Mouse (Mus musculus) megakaryocyte, embryonic 14.5 days (primary cell): ENCODE data around the gene Rpl11. TPM values are rescaled to one million over a fixed set of nuclear protein-coding genes. Genes with fewer than 3 reads are reported as not detected.
"Not testable (repeated sequence)": the region's sequence is repeated elsewhere in the genome, so short reads cannot be mapped to it uniquely, and the experiment has no call there.

ENCODE experiments used
- H3K27me3 ChIP-seq: replicated peaks from 2 replicates; pipeline ENCODE3; 2012; ENCODE audit warnings: inconsistent platforms
- H3K36me3 ChIP-seq: replicated peaks from 2 replicates; pipeline ENCODE3; 2012; ENCODE audit warnings: low read length, inconsistent platforms, mixed read lengths
- H3K4me1 ChIP-seq: 2 replicates; pipeline ENCODE4 v1.6.1; 2012; ENCODE audit warnings: inconsistent platforms
- H3K4me3 ChIP-seq: replicated peaks from 2 replicates; pipeline ENCODE3; 2012; ENCODE audit warnings: moderate library complexity, mild to moderate bottlenecking, inconsistent platforms
- H3K9me3 ChIP-seq: 2 replicates; pipeline ENCODE4 v1.6.1; 2012; ENCODE audit warnings: inconsistent platforms
- FLI1 ChIP-seq: IDR thresholded peaks from 2 replicates; pipeline ENCODE4 v1.6.1; 2012; ENCODE audit warnings: low read length, inconsistent platforms, mixed read lengths
- GATA1 ChIP-seq: IDR thresholded peaks from 3 replicates; pipeline ENCODE4 v1.6.1; 2012; ENCODE audit warnings: mixed read lengths, low read length, inconsistent platforms, borderline replicate concordance
- polyA plus RNA-seq: library from polyadenylated mRNA; stranded (reverse); fragments of >175 nt; gene quantifications from 2 replicates; pipeline ENCODE4 v1.2.3, GENCODE M21; 2012; ENCODE audit warnings: low replicate concordance; ENCODE audit not compliant: insufficient read depth

Gene Rpl11
- polyA plus RNA-seq, 1 experiment = 1,524 TPM

DNA sequence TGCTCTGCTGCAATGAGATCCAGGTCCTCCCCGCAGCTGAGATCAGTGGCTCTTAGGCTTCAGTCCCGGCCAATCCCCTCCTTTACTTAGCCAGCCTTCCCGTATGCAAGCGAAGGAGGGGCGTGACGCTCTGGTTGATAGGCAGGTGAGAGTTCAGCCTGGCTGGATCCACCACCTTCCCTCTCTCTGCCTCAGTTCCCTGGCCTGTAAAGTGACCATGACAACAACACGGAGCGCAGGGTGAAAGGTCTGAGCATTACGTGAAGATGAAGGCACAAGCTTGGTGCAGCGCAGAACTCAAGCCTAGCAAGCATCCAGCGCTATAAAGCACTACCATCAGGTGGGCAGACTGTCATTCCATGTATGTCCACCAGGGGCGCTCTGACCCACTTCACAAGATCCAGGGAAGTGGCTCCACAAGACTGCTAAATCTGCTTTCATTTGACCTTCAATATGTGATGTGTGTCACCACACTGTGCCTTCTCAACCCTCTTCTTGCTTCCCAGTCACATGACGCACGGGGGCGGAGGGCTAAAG is 18.0 kb upstream of the Rpl11 start:
- H3K27me3 ChIP-seq = peaks cover 68% of the 10 kb centered on the region
- H3K4me3 ChIP-seq = peak overlapping the region; percentile 48

DNA sequence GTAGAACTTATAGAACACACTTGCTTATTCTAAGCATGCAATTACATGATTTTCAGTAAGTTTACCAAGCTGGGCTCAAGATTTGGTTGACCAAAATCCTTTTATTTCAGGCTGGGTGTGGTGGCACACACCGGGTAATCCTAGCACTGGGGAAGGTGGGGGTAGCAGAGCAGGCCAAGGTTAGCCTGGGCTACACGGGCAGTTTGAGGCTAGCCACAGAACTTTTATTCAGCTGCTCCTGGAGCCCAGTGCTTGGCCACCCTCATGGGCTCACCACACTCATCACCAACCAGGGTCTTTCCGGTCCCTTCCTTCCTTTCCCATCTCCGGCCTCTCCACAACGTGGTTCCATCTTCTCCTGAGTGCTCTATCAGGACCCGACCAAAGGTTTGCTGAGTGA is 17.4 kb upstream of the Rpl11 start:
- Histone ChIP-seq H3K4me1 (peaks cover 26% of the 10 kb centered on the region), H3K36me3 (no peaks in the 10 kb centered on the region), H3K27me3 (peaks cover 66% of the 10 kb centered on the region), H3K9me3 (peaks cover 3% of the 10 kb centered on the region), H3K4me3 (no peak overlapping the region)
- no peak for TF ChIP-seq FLI1
- no peak for TF ChIP-seq GATA1

More for the DNA sequence above, 18.0 kb upstream of the Rpl11 start:
- no peak for TF ChIP-seq FLI1
- Histone ChIP-seq H3K4me1 (peaks cover 26% of the 10 kb centered on the region), H3K9me3 (peaks cover 5% of the 10 kb centered on the region), H3K36me3 (no peaks in the 10 kb centered on the region)

DNA sequence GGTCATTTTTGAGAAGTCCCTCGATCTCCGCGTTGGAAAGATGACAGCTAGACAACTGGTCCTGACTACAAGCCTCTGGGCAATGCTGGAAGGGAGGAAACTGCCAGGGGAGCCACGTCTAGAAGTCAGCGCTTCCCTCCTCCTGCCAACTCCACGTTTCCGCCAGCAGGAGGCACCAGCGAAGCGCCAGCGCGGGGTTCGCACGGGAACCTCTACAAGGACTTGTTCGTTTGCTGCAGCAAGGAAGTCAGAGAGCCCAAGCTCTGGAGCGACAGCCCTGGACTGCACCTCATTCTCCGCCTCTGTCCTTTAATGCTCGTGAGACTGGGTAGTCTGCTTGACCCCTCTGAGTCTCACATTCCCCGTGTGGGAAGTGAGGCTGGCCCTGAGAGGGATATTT is 16.7 kb upstream of the Rpl11 start:
- peaks cover 65% of the 10 kb centered on the region for H3K27me3 ChIP-seq
- no peaks in the 10 kb centered on the region for H3K9me3 ChIP-seq
- no peak overlapping the region for H3K4me3 ChIP-seq
- H3K36me3 ChIP-seq = no peaks in the 10 kb centered on the region
- TF ChIP-seq FLI1 (no peak), GATA1 (no peak)
- peaks cover 26% of the 10 kb centered on the region for H3K4me1 ChIP-seq

DNA sequence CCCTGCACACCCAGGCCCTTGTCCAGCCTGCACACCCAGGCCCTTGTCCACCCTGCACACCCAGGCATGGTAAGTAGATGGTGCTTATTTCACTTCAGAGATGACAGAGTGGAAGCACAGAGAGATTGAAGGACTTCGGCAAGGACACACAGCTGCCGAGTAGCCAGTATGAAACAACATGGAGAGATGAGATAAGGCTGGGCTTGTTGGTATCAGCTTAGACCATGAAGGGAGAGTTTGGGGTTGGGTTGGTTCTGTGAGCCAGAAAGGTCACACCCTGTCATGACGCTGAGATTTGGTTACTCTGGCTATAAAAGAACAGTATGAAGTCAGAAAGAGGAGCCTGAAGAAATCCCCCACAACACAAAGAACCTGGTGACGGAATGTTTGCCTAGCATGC is 16.1 kb upstream of the Rpl11 start:
- H3K9me3 ChIP-seq = no peaks in the 10 kb centered on the region
- peaks cover 26% of the 10 kb centered on the region for H3K4me1 ChIP-seq
- peaks cover 65% of the 10 kb centered on the region for H3K27me3 ChIP-seq
- TF ChIP-seq FLI1 (no peak), GATA1 (no peak)
- no peaks in the 10 kb centered on the region for H3K36me3 ChIP-seq
- H3K4me3 ChIP-seq = no peak overlapping the region

DNA sequence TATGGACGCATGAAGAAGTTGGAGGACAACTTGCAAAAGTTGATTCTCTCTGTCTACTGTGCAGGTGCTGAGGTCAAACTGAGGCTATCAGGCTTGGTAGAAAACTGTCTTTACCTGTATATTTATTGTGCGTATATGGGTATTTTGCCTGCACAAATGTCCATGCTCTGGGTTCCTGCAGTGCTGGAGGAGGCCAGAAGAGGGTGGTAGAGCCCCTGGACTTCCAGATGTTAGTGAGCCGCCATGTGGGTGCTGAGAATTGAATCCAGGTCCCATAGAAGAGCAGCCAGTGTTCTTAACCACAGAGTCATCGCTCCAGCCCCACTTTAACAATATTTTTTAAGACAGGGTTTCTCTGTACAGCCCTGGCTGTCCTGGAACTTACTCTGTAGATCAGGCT is 9.9 kb upstream of the Rpl11 start:
- Histone ChIP-seq H3K9me3 (peaks cover 4% of the 10 kb centered on the region), H3K4me1 (no peaks in the 10 kb centered on the region), H3K36me3 (no peaks in the 10 kb centered on the region), H3K4me3 (no peak overlapping the region), H3K27me3 (peaks cover 40% of the 10 kb centered on the region)
- no peak for TF ChIP-seq FLI1
- no peak for TF ChIP-seq GATA1

DNA sequence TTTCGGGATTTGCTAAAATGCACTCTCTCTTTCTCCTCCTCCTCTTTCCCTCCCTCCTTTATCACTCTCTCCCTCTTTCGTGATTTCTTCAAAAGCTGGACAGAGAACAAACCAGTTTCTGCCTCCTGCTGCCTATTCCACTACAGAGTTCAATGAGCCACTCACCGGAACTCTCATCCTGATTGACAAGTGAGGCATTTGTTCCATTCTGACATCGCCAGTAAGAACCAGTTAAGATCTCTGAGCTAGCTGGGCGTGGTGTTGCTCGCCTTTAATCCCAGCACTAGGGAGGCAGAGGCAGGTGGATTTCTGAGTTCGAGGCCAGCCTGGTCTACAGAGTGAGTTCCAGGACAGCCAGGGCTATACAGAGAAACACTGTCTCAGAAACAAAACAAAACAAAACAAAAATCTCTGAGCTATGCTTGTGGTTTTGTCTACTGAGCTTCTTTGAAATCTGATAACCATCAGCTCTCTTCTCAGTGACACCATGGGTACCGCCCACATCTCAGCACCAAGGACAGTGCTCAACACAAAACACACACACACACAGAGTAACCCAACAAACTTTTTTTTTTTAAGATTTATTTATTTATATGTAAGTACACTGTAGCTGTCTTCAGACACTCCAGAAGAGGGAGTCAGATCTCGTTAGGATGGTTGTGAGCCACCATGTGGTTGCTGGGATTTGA is 6.7 kb upstream of the Rpl11 start:
- H3K36me3 ChIP-seq, H3K4me3 ChIP-seq, H3K9me3 ChIP-seq, H3K4me1 ChIP-seq: not testable (repeated sequence)
- peaks cover 30% of the 10 kb centered on the region for H3K27me3 ChIP-seq

DNA sequence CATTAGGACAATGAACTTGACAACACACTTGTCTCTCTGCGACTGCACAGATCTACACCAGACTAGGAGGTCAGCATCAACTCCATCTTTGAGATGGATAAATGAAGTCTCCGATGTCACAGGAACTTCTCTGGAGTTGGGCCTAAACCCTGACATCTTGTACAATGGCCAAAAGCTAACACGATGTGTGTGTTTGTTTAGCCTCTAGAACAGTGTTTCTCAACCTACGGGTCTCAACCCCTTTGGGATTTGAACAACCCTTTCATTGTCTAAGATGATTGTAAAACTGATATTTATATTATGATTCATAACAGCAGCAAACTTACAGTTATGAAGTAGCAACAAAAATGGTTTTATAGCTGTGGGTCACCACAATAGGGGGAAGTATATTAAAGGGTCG is 4.7 kb upstream of the Rpl11 start:
- TF ChIP-seq FLI1 = no peak
- TF ChIP-seq GATA1 = no peak

DNA sequence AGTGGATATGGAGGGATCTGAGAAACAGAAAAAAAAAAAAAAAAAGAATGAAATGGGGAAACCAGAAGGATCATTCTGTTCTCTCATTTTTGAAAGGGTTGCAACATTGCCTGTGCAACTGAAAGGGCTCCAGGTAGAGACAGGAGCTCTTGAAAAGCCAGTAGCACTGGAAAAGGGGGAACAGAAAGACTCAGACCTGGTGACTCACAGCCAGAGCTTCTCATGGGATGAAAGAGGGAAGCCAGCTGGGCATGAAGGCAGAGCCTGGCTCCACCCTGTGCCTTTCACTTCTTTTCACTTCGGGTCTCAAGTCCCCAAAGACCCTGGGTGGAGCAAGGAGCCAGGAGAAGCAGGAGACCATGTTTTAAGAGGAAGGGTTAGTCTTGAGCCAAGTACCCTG is 2.8 kb upstream of the Rpl11 start:
- Histone ChIP-seq H3K27me3 (peaks cover 12% of the 10 kb centered on the region), H3K4me3 (no peak overlapping the region), H3K36me3 (peaks cover 13% of the 10 kb centered on the region), H3K9me3 (no peaks in the 10 kb centered on the region), H3K4me1 (peaks cover 18% of the 10 kb centered on the region)
- no peak for TF ChIP-seq GATA1
- TF ChIP-seq FLI1 = no peak

More for the DNA sequence above, 4.7 kb upstream of the Rpl11 start:
- Histone ChIP-seq H3K4me1 (peaks cover 4% of the 10 kb centered on the region; the same call in 1 of the 2 replicates), H3K4me3 (no peak overlapping the region), H3K36me3 (no peaks in the 10 kb centered on the region), H3K9me3 (no peaks in the 10 kb centered on the region), H3K27me3 (peaks cover 27% of the 10 kb centered on the region)

DNA sequence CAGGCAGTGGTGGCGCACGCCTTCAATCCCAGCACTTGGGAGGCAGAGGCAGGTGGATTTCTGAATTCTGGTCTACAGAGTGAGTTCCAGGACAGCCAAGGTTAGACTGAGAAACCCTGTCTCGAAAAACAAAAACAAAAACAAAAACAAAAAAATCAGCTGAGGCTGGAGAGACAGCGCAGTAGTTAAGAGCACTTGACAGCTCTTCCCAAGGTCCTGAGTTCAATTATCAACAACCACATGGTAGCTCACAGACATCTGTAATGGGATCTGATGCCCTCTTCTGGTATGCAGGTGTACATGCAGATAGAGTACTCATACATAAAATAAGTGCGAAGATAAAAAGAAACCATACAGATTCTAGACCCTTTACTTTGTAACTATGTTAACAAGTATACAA is 615 bp upstream of the Rpl11 start:
- Histone ChIP-seq H3K27me3 (peaks cover 10% of the 10 kb centered on the region), H3K9me3 (no peaks in the 10 kb centered on the region), H3K4me1 (peaks cover 39% of the 10 kb centered on the region), H3K36me3 (peaks cover 35% of the 10 kb centered on the region), H3K4me3 (no peak overlapping the region)
- no peak for TF ChIP-seq FLI1
- TF ChIP-seq GATA1 = no peak

DNA sequence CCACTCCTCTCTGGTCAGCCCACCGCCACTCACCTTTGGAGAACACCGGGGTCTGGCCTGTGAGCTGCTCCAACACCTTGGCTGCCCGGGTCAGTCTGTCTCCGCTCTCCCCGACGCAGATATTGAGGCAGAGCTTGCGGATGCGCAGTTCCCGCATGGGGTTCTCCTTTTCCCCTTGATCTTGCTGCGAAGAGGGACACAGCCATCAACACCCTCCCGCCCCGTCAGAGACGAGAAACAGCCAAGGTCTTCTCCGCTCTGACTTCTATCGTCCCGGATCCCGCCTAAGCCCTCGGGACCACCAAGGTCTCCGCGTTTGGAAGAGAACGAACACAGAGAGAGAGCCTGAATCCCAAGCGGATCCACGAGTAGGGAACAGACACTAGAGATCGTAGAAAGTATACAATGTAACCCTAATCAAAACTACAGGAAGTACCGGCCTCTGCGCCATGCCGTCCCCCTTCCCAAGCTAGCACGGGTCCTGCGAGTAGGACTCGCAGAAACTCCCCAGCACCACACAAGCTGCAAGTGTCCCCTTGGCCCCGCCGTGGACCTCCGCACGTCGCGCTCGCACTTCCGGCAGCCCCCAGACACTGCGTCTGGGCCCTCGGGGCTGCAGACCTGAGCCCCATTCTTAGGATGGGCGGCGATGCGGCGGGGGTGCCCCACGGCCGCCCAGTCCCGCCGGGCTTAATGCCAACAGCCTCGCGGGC is 538 bp downstream of the Rpl11 start:
- H3K4me1 ChIP-seq = peaks cover 51% of the 10 kb centered on the region
- peaks cover 7% of the 10 kb centered on the region for H3K27me3 ChIP-seq
- TF ChIP-seq GATA1 (no peak), FLI1 (no peak)
- peak overlapping the region; percentile 98 for H3K4me3 ChIP-seq
- H3K36me3 ChIP-seq = peaks cover 46% of the 10 kb centered on the region
- no peaks in the 10 kb centered on the region for H3K9me3 ChIP-seq

DNA sequence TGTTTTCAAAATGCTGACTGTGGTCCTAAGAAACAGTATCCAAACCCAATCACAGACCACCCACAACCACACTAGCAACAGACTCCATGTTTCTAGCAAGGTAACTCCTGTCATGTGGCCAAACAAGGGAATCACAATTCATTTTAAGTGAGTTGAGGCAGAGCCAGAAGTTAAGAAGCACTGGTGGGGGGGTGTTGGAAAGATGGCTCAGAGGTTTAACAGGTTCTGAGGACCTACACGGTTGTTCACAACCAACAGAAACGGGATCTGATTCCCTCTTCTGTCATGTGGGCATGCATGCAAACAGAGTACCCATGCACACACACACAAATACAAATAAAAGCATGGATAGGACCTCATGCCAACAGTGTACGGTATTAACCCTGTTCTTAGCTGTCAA is 1.2 kb downstream of the Rpl11 start:
- Histone ChIP-seq H3K27me3 (peaks cover 7% of the 10 kb centered on the region), H3K36me3 (peaks cover 50% of the 10 kb centered on the region), H3K4me3 (peak overlapping the region; percentile 98), H3K4me1 (peaks cover 57% of the 10 kb centered on the region), H3K9me3 (no peaks in the 10 kb centered on the region)
- TF ChIP-seq GATA1 (no peak), FLI1 (no peak)
